Mouse (Mus musculus) heart, embryonic 10.5 days (tissue): ENCODE measurements around the gene Gm32742. TPM values are rescaled to one million over a fixed set of nuclear protein-coding genes. Genes with fewer than 3 reads are reported as not detected.

Experiments
- DNase-seq: peaks from one replicate; pipeline ENCODE4 v3.0.0-alpha.2; 2017; ENCODE audit warnings: low spot score
- H3K27ac ChIP-seq: fragments of 300-500 bp; sonication (generic); 2 replicates; pipeline ENCODE4 v1.5.1; 2016; ENCODE audit warnings: mild to moderate bottlenecking
- H3K27me3 ChIP-seq: fragments of 300-500 bp; sonication (generic); 2 replicates; pipeline ENCODE4 v1.6.1; 2016; ENCODE audit warnings: mild to moderate bottlenecking; ENCODE audit not compliant: poor library complexity, insufficient read depth, severe bottlenecking
- H3K36me3 ChIP-seq: fragments of 300-500 bp; sonication (generic); 2 replicates; pipeline ENCODE4 v1.6.1; 2016; ENCODE audit warnings: mild to moderate bottlenecking, moderate library complexity
- H3K4me1 ChIP-seq: fragments of 300-500 bp; sonication (generic); 2 replicates; pipeline ENCODE4 v1.6.1; 2016; ENCODE audit warnings: mild to moderate bottlenecking
- H3K4me3 ChIP-seq: fragments of 300-500 bp; sonication (generic); 2 replicates; pipeline ENCODE4 v1.5.1; 2016; ENCODE audit warnings: mild to moderate bottlenecking, moderate library complexity
- H3K9me3 ChIP-seq: fragments of 300-500 bp; sonication (generic); 2 replicates; pipeline ENCODE4 v1.6.1; 2016; ENCODE audit warnings: mild to moderate bottlenecking, moderate library complexity
- WGBS: fragments of 180-500 bp; shearing (Covaris S2); methylation state at CpG from one replicate; pipeline ENCODE4 v1.1.7; 2016; 5-methylcytosine and 5-hydroxymethylcytosine counted together
- polyA plus RNA-seq: library from polyadenylated mRNA; unstranded; fragments of >200 nt; fragmentation: Nextera tagmentation; extraction: Ambion mirVana; gene quantifications from 2 replicates; pipeline ENCODE4 v1.2.1, GENCODE M21; 2016

Gene Gm32742
- not detected in 2 replicates for polyA plus RNA-seq

GRCm38 (mm10) chr9:51165312-51166180, at the start of gene Gm32742:
Gene Gm32742 (minus strand): TSS chr9:51165517.
- 0 out of 2 replicates have a peak, but pooled peaks cover 5% of the 10 kb centered on the region for H3K4me1 ChIP-seq
- H3K27ac ChIP-seq, result no peak within 1 kb of the TSS
- DNase-seq, result no peak
- H3K9me3 ChIP-seq, result no peaks in the 10 kb centered on the region
- no peak within 1 kb of the TSS for H3K4me3 ChIP-seq
- peaks cover 7% of the 10 kb centered on the region for H3K27me3 ChIP-seq
- H3K36me3 ChIP-seq, result no peaks in the 10 kb centered on the region
- WGBS, result 52% methylated on average over 6 of the region's 6 CpGs

DNA sequence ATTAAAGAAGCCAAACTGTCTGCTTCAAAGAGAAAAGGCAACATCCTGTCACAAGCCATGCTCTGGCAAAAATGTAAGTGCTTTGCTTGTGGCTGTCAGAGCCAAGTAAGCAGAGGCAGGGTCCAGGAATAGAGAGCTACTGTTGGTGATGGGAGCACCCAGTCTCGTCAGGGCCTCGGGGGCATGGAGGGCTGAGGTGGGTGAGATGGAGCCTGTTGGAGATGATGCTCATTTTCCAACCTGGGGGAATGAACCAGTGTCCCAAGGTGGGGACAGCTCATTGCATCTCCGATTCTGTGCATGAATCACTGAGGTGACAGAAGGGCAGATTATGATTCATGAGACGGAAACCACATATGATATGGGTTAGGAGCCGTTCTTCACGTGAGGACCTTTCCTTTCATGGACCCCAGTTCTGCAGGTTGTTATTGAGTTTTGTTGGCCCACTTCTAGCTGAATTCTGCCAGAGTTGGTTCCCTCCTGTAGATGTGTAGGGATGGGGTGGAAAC, 48.5 kb upstream of the Gm32742 start:
- 83% methylated on average over 6 of the region's 6 CpGs for WGBS
- Histone ChIP-seq H3K27ac (no peak overlapping the region), H3K4me1 (no peaks in the 10 kb centered on the region), H3K9me3 (no peaks in the 10 kb centered on the region), H3K27me3 (no peaks in the 10 kb centered on the region), H3K36me3 (no peaks in the 10 kb centered on the region), H3K4me3 (no peak overlapping the region)
- DNase-seq, result no peak

DNA sequence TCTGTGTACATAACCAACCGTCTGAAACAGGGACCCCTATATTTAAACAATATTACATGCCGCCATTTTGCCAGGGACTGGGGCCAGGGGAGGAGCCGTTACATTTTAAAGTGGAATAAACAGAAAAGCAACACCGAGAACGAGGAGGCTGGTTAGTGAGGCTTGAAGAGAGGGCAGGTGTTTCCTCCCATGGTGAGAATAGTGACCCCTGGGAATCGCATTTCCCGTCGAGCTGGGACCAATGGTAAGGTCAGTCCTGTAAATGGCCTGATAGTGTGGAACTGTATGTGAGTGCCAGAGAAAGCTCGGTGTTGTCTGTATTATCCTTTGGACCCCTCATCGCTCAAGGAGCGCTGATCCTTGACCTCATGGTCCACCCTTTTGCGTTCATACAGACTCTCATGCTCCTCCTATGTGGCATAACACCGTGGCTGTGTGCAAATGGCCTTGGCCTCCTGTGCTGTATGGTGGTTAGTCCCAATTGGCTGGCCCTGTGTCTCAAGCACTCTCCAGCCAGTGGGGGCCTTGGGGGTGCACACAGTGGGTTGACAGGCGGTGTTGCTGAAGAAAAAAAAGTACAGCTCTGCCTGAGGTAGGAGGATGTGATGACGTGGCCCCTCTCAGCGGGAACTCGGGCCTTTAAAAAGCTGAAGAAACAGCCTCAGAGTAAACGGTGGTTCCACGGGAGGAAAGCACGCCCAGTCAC, 47.9 kb upstream of the Gm32742 start, which contains the start of gene Pou2af1:
TSS of gene Pou2af1 (plus strand) at position 686 of the 706 bp plus-strand sequence.
- no peak for DNase-seq

GRCm38 (mm10) chr9:51211191-51211590, 45.9 kb upstream of the Gm32742 start:
- Histone ChIP-seq H3K4me1 (no peaks in the 10 kb centered on the region), H3K27me3 (no peaks in the 10 kb centered on the region), H3K36me3 (no peaks in the 10 kb centered on the region), H3K4me3 (no peak overlapping the region), H3K9me3 (no peaks in the 10 kb centered on the region), H3K27ac (no peak overlapping the region)
- no peak for DNase-seq
- 71% methylated on average over 6 of the region's 6 CpGs for WGBS

More for the DNA sequence above, 47.9 kb upstream of the Gm32742 start, which contains the start of gene Pou2af1:
- no peaks in the 10 kb centered on the region for H3K36me3 ChIP-seq
- no peaks in the 10 kb centered on the region for H3K27me3 ChIP-seq
- H3K4me1 ChIP-seq, result no peaks in the 10 kb centered on the region
- H3K4me3 ChIP-seq, result no peak within 1 kb of the TSS
- no peak within 1 kb of the TSS for H3K27ac ChIP-seq
- WGBS, result 73% methylated on average over 20 of the region's 20 CpGs
- no peaks in the 10 kb centered on the region for H3K9me3 ChIP-seq

DNA sequence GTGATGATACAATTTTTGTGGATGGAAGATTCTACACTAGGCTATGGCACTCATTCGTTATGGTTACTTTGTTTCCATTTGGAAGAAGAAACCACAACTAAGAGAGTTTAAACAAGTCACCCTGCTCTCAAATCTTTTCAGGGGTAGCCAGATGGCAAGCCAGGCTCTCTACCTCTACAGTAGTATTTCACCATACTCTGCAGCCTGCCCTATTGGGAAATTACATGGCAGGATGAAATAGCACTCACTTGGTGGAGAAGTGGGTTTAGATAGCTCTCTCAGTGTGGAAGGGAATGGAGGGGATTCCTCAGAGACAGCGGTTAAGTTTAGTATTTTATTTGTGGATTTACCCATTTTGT, 43.6 kb upstream of the Gm32742 start:
- no peak overlapping the region for H3K4me3 ChIP-seq
- no peak overlapping the region for H3K27ac ChIP-seq
- no peaks in the 10 kb centered on the region for H3K36me3 ChIP-seq
- no peaks in the 10 kb centered on the region for H3K4me1 ChIP-seq
- DNase-seq, result no peak
- H3K9me3 ChIP-seq, result no peaks in the 10 kb centered on the region
- H3K27me3 ChIP-seq, result no peaks in the 10 kb centered on the region
- 78% methylated on average over 2 of the region's 2 CpGs for WGBS

DNA sequence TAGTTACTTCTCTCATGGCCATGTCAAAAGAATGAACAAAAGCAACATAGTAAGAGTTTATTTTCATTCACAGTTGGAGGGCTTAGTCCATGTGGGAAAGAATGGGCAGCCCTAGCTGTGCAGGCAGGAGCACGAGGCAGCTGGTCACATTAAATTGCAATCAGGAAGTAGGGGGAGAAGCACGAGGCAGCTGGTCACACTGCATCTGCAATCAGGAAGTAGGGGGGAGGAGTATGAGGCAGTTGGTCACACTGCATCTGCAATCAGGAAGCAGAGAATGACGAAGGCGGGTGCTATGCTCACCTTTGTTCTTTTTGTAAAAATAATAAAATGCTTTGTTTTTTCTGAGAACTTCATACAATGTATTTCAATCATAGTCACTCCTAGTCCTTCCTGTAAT, 29.5 kb upstream of the Gm32742 start:
- H3K27ac ChIP-seq, result no peak overlapping the region
- H3K4me3 ChIP-seq, result no peak overlapping the region
- no peaks in the 10 kb centered on the region for H3K36me3 ChIP-seq
- 77% methylated on average over 4 of the region's 4 CpGs for WGBS
- 0 out of 2 replicates have a peak, but pooled peaks cover 3% of the 10 kb centered on the region for H3K4me1 ChIP-seq
- no peaks in the 10 kb centered on the region for H3K27me3 ChIP-seq
- DNase-seq, result no peak
- no peaks in the 10 kb centered on the region; the same call in 1 of the 2 replicates for H3K9me3 ChIP-seq

DNA sequence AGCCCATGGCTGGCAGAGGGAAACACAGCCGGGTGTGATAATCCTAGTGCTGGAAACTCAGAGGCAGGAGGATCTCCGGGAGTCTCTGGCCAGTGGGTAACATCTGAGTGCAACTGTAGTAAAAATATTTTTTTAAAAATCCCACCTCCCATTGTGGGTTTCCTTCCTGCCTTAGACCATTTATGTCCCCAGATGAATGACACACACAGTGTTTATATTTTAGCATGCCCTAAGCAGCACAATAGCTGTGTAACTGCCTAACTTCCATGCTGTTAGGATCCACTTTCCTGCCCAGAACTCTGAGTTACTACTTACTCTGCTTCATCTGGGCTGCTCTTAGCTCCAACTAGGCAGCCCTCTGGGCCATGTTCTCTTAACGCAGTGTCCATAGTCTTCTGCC, 25.3 kb upstream of the Gm32742 start:
- DNase-seq, result no peak
- Histone ChIP-seq H3K27ac (no peak overlapping the region), H3K27me3 (no peaks in the 10 kb centered on the region), H3K9me3 (no peaks in the 10 kb centered on the region; the same call in 1 of the 2 replicates), H3K4me1 (no peaks in the 10 kb centered on the region), H3K4me3 (no peak overlapping the region), H3K36me3 (no peaks in the 10 kb centered on the region)
- WGBS, result 65% methylated on average over 3 of the region's 3 CpGs

- Histone ChIP-seq H3K36me3 (no peaks in the 10 kb centered on the region), H3K4me3 (no peak overlapping the region), H3K9me3 (no peaks in the 10 kb centered on the region), H3K27me3 (no peaks in the 10 kb centered on the region), H3K27ac (no peak overlapping the region), H3K4me1 (no peaks in the 10 kb centered on the region)
- DNase-seq, result no peak
- WGBS, result 75% methylated on average over 5 of the region's 5 CpGs
Observed at GRCm38 (mm10) chr9:51185871-51186270, 20.6 kb upstream of the Gm32742 start.

DNA sequence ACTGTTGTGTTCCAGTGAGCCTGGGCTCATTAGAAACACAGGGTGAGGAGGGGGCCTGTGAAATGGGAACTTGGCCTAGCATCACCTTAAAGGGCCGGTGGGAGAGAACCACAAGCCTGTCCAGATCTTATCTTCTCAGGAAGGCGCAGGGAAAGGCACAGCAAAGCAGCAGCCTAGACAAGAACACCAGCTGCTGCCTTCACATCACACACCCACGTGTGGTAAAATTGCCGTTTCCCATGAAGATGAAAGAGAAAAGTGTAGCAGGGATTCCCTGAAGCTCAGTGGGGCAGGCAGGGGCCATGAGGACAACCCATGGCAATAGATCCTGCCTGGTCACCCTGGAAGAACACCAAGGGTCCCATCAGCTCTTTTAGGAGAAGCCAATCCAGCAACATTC, 20.1 kb upstream of the Gm32742 start:
- H3K4me1 ChIP-seq, result no peaks in the 10 kb centered on the region
- no peak for DNase-seq
- H3K27ac ChIP-seq, result no peak overlapping the region
- H3K36me3 ChIP-seq, result no peaks in the 10 kb centered on the region
- 57% methylated on average over 4 of the region's 4 CpGs for WGBS
- no peaks in the 10 kb centered on the region for H3K27me3 ChIP-seq
- no peak overlapping the region for H3K4me3 ChIP-seq
- no peaks in the 10 kb centered on the region for H3K9me3 ChIP-seq

GRCm38 (mm10) chr9:51182716-51183710, 17.7 kb upstream of the Gm32742 start:
- WGBS, result 78% methylated on average over 15 of the region's 15 CpGs
- H3K27ac ChIP-seq, result no peak overlapping the region
- DNase-seq, result no peak

DNA sequence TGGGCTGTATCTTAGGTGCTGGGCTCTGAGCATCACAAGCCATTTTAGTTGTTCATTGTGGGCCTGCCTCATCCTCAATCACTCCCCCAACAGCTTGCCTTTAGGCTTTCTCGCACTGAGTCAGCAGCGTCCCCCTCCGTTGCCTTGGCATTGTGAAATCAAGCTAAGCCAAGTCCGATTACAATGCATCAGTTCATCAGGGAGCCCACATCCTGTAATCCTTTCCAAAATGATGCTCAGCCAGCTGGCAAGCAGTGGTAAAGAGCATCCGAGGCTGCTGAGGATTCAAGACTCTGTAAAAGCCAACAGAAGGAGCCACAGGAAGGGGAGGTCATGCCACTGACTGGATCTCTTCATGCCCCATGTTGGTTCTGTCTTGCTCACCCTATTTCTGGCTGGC, 15.3 kb upstream of the Gm32742 start:
- WGBS, result 82% methylated on average over 5 of the region's 5 CpGs
- Histone ChIP-seq H3K4me1 (no peaks in the 10 kb centered on the region), H3K9me3 (no peaks in the 10 kb centered on the region), H3K27me3 (no peaks in the 10 kb centered on the region), H3K36me3 (no peaks in the 10 kb centered on the region), H3K4me3 (no peak overlapping the region), H3K27ac (no peak overlapping the region)
- no peak for DNase-seq

More at GRCm38 (mm10) chr9:51182716-51183710, 17.7 kb upstream of the Gm32742 start:
- no peaks in the 10 kb centered on the region for H3K27me3 ChIP-seq
- H3K36me3 ChIP-seq, result no peaks in the 10 kb centered on the region
- H3K9me3 ChIP-seq, result no peaks in the 10 kb centered on the region
- no peak overlapping the region for H3K4me3 ChIP-seq
- no peaks in the 10 kb centered on the region for H3K4me1 ChIP-seq

DNA sequence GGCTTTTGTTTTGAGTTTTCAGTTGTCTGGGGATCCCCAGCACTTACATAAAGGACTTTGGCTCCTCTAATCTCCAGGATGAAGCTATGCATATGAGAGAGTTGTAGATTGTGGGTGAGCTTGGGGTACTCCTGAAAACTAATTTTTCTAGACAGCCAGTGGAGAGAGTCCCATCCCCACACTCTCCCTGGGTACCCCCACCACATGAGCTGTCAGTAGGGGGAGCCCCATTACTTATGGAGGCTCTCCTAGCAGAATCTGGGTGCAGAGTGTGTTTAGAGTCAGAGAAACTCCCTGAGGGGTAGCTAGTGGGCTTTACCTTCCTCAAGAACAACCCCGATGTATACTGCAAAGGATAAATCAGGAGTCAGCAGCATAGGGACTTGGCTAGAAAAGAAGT, 13.0 kb upstream of the Gm32742 start:
- Histone ChIP-seq H3K27me3 (no peaks in the 10 kb centered on the region), H3K36me3 (no peaks in the 10 kb centered on the region), H3K4me1 (no peaks in the 10 kb centered on the region), H3K4me3 (no peak overlapping the region), H3K27ac (no peak overlapping the region), H3K9me3 (no peaks in the 10 kb centered on the region)
- DNase-seq, result no peak
- WGBS, result 86% methylated on average over 1 of the region's 1 CpGs
